Mouse (Mus musculus) midbrain, embryonic 13.5 days (tissue): Measurements from ENCODE around the gene Ppp1r37. TPM values are rescaled to one million over a fixed set of nuclear protein-coding genes. Genes with fewer than 3 reads are reported as not detected.

Source experiments
- ATAC-seq: fragments of 200-750 bp; cut with Nextera tagmentation; 2 replicates; pipeline ENCODE4 v1.8.0; 2017; ENCODE audit warnings: mild to moderate bottlenecking, moderate TSS enrichment, moderate library complexity
- H3K27ac ChIP-seq: fragments of 300-500 bp; sonication (generic); 2 replicates; pipeline ENCODE4 v1.5.1; 2015; ENCODE audit warnings: inconsistent platforms, mild to moderate bottlenecking, moderate library complexity
- H3K27me3 ChIP-seq: fragments of 300-500 bp; sonication (generic); 2 replicates; pipeline ENCODE4 v1.6.1; 2015; ENCODE audit warnings: mild to moderate bottlenecking, inconsistent platforms
- H3K36me3 ChIP-seq: fragments of 300-500 bp; sonication (generic); 2 replicates; pipeline ENCODE4 v1.6.1; 2015; ENCODE audit warnings: mild to moderate bottlenecking, inconsistent platforms
- H3K4me1 ChIP-seq: fragments of 300-500 bp; sonication (generic); replicated peaks from 2 replicates; pipeline ENCODE4 v1.6.1; 2015; ENCODE audit warnings: inconsistent platforms
- H3K4me2 ChIP-seq: fragments of 300-500 bp; sonication (generic); replicated peaks from 2 replicates; pipeline ENCODE4 v1.6.1; 2015; ENCODE audit warnings: moderate library complexity, mild to moderate bottlenecking, inconsistent platforms
- H3K4me3 ChIP-seq: fragments of 300-500 bp; sonication (generic); replicated peaks from 2 replicates; pipeline ENCODE4 v1.5.1; 2015; ENCODE audit warnings: mild to moderate bottlenecking, inconsistent platforms
- H3K9ac ChIP-seq: fragments of 300-500 bp; sonication (generic); replicated peaks from 2 replicates; pipeline ENCODE4 v1.6.1; 2015; ENCODE audit warnings: mild to moderate bottlenecking, inconsistent platforms
- H3K9me3 ChIP-seq: fragments of 300-500 bp; sonication (generic); 2 replicates; pipeline ENCODE4 v1.6.1; 2016; ENCODE audit warnings: mild to moderate bottlenecking, inconsistent platforms
- WGBS: fragments of 180-500 bp; shearing (Covaris S2); methylation state at CpG from one replicate; pipeline ENCODE4 v1.1.7; 2015; 5-methylcytosine and 5-hydroxymethylcytosine counted together
- polyA plus RNA-seq: library from polyadenylated mRNA; unstranded; fragments of >200 nt; fragmentation: Nextera tagmentation; extraction: Ambion mirVana; gene quantifications from 2 replicates; pipeline ENCODE4 v1.2.1, GENCODE M21; 2015

Gene Ppp1r37
- polyA plus RNA-seq, 1 experiment from 2014 or later, result 37.0 TPM

- H3K9ac ChIP-seq, result no peak overlapping the region
- H3K4me1 ChIP-seq, result peaks cover 27% of the 10 kb centered on the region
- peaks cover 38% of the 10 kb centered on the region for H3K36me3 ChIP-seq
- H3K9me3 ChIP-seq, result no peaks in the 10 kb centered on the region
- no peak overlapping the region for H3K4me3 ChIP-seq
- WGBS, result 89% methylated on average over 4 of the region's 4 CpGs
- no peaks in the 10 kb centered on the region for H3K27me3 ChIP-seq
- no peak overlapping the region for H3K27ac ChIP-seq
- no peak overlapping the region for H3K4me2 ChIP-seq
- ATAC-seq, result no peak
Measured at GRCm38 (mm10) chr7:19564455-19564854, 1.6 kb upstream of the Ppp1r37 start.

- whole genome bisulfite sequencing, result 85% methylated on average over 3 of the region's 3 CpGs
- Histone ChIP-seq H3K4me2 (peak overlapping the region; percentile 99), H3K27ac (no peak overlapping the region), H3K4me1 (peaks cover 33% of the 10 kb centered on the region), H3K36me3 (peaks cover 32% of the 10 kb centered on the region), H3K9me3 (no peaks in the 10 kb centered on the region), H3K27me3 (no peaks in the 10 kb centered on the region), H3K9ac (no peak overlapping the region; the same call in 1 of the 2 replicates), H3K4me3 (no peak overlapping the region)
- ATAC-seq, result no peak
Measured at GRCm38 (mm10) chr7:19563884-19564283, 1.0 kb upstream of the Ppp1r37 start.

- Histone ChIP-seq H3K36me3 (peaks cover 37% of the 10 kb centered on the region), H3K4me2 (peak overlapping the region; percentile 99), H3K9ac (peak overlapping the region; percentile 97), H3K4me1 (peaks cover 52% of the 10 kb centered on the region), H3K4me3 (peak overlapping the region; percentile 91), H3K9me3 (no peaks in the 10 kb centered on the region), H3K27me3 (no peaks in the 10 kb centered on the region), H3K27ac (peak overlapping the region; percentile 94)
- under 1% methylated on average over 102 of the region's 102 CpGs for WGBS
- ATAC-seq, result peak; percentile 81
Measured at GRCm38 (mm10) chr7:19561765-19562642, 872 bp downstream of the Ppp1r37 start.

GRCm38 (mm10) chr7:19561431-19561764, 1.5 kb downstream of the Ppp1r37 start:
- no peak for ATAC-seq
- Histone ChIP-seq H3K36me3 (peaks cover 33% of the 10 kb centered on the region), H3K27ac (peak overlapping the region; percentile 94), H3K9ac (peak overlapping the region; percentile 97), H3K4me2 (peak overlapping the region; percentile 99), H3K27me3 (no peaks in the 10 kb centered on the region), H3K9me3 (no peaks in the 10 kb centered on the region), H3K4me1 (peaks cover 56% of the 10 kb centered on the region), H3K4me3 (peak overlapping the region; percentile 91)
- 2% methylated on average over 11 of the region's 11 CpGs for WGBS

GRCm38 (mm10) chr7:19560491-19561260, 2.2 kb downstream of the Ppp1r37 start:
- ATAC-seq, result no peak
- H3K9ac ChIP-seq, result peak overlapping the region; percentile 97

DNA sequence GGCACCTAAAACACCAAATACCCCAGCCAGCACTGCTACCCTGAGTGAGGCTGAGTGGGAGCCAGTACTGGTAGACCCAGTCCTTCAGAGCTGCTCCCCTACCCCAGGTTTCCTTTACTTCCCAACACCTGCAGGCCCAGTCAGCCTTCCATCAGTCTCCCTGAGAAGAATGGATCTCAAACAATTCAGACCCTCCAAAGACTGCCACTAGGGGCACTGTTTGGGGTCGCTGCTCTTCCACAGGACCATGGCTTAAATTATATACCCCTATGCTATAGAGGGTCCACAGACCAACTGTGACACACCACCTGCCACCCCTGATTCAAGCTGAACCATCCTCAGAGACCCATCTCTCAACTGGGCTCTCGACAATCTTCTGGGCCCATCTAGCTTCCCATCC, 3.9 kb downstream of the Ppp1r37 start:
- peaks cover 57% of the 10 kb centered on the region for H3K4me1 ChIP-seq
- no peak for ATAC-seq
- no peak overlapping the region for H3K27ac ChIP-seq
- H3K9me3 ChIP-seq, result no peaks in the 10 kb centered on the region
- H3K9ac ChIP-seq, result peak overlapping the region; percentile 97
- peak overlapping the region; percentile 99 for H3K4me2 ChIP-seq
- peaks cover 28% of the 10 kb centered on the region for H3K36me3 ChIP-seq
- 0 out of 2 replicates have a peak overlapping the region, but pooled peaks have one; percentile 4 for H3K4me3 ChIP-seq
- H3K27me3 ChIP-seq, result no peaks in the 10 kb centered on the region
- 27% methylated on average over 2 of the region's 2 CpGs for WGBS

More at GRCm38 (mm10) chr7:19560491-19561260, 2.2 kb downstream of the Ppp1r37 start:
- Histone ChIP-seq H3K9me3 (no peaks in the 10 kb centered on the region), H3K36me3 (peaks cover 31% of the 10 kb centered on the region), H3K27ac (peak overlapping the region; percentile 94; the same call in 1 of the 2 replicates), H3K4me3 (peak overlapping the region; percentile 91), H3K4me2 (peak overlapping the region; percentile 99), H3K4me1 (peaks cover 57% of the 10 kb centered on the region), H3K27me3 (no peaks in the 10 kb centered on the region)
- 17% methylated on average over 11 of the region's 11 CpGs for WGBS

GRCm38 (mm10) chr7:19557982-19558900, 4.6 kb downstream of the Ppp1r37 start:
- Histone ChIP-seq H3K4me3 (0 out of 2 replicates have a peak overlapping the region, but pooled peaks have one; percentile 4), H3K36me3 (peaks cover 36% of the 10 kb centered on the region), H3K27me3 (no peaks in the 10 kb centered on the region), H3K4me2 (peak overlapping the region; percentile 99), H3K9ac (peak overlapping the region; percentile 97; the same call in 1 of the 2 replicates), H3K9me3 (no peaks in the 10 kb centered on the region), H3K27ac (no peak overlapping the region), H3K4me1 (peaks cover 52% of the 10 kb centered on the region)
- 97% methylated on average over 6 of the region's 6 CpGs for WGBS
- ATAC-seq, result no peak

- no peak for ATAC-seq
- H3K27me3 ChIP-seq, result no peaks in the 10 kb centered on the region
- peaks cover 48% of the 10 kb centered on the region for H3K4me1 ChIP-seq
- peaks cover 45% of the 10 kb centered on the region for H3K36me3 ChIP-seq
- no peak overlapping the region for H3K4me3 ChIP-seq
- 97% methylated on average over 2 of the region's 2 CpGs for WGBS
- no peaks in the 10 kb centered on the region for H3K9me3 ChIP-seq
- H3K27ac ChIP-seq, result no peak overlapping the region
- no peak overlapping the region for H3K4me2 ChIP-seq
- 0 out of 2 replicates have a peak overlapping the region, but pooled peaks have one; percentile 28 for H3K9ac ChIP-seq
Measured at GRCm38 (mm10) chr7:19557086-19557485, 5.8 kb downstream of the Ppp1r37 start.

- H3K27ac ChIP-seq, result no peak overlapping the region
- no peaks in the 10 kb centered on the region for H3K9me3 ChIP-seq
- H3K4me2 ChIP-seq, result no peak overlapping the region
- H3K27me3 ChIP-seq, result no peaks in the 10 kb centered on the region
- H3K9ac ChIP-seq, result no peak overlapping the region
- ATAC-seq, result no peak
- H3K36me3 ChIP-seq, result peaks cover 45% of the 10 kb centered on the region
- 75% methylated on average over 1 of the region's 1 CpGs for WGBS
- no peak overlapping the region for H3K4me3 ChIP-seq
- H3K4me1 ChIP-seq, result peaks cover 27% of the 10 kb centered on the region
Measured at GRCm38 (mm10) chr7:19554168-19554567, 8.7 kb downstream of the Ppp1r37 start.

GRCm38 (mm10) chr7:19552443-19552842, 10.4 kb downstream of the Ppp1r37 start:
- H3K4me3 ChIP-seq, result no peak overlapping the region
- no peak for ATAC-seq
- H3K9me3 ChIP-seq, result no peaks in the 10 kb centered on the region
- no peak overlapping the region for H3K9ac ChIP-seq
- WGBS, result 77% methylated on average over 2 of the region's 2 CpGs
- no peak overlapping the region for H3K27ac ChIP-seq
- no peak overlapping the region for H3K4me2 ChIP-seq
- H3K36me3 ChIP-seq, result peaks cover 37% of the 10 kb centered on the region
- no peaks in the 10 kb centered on the region for H3K27me3 ChIP-seq
- H3K4me1 ChIP-seq, result peaks cover 17% of the 10 kb centered on the region

GRCm38 (mm10) chr7:19551634-19552033, 11.2 kb downstream of the Ppp1r37 start:
- H3K4me1 ChIP-seq, result peaks cover 11% of the 10 kb centered on the region; the same call in 1 of the 2 replicates
- no peaks in the 10 kb centered on the region for H3K9me3 ChIP-seq
- H3K27ac ChIP-seq, result no peak overlapping the region
- no peaks in the 10 kb centered on the region for H3K27me3 ChIP-seq
- no peak overlapping the region for H3K4me3 ChIP-seq
- no peak overlapping the region for H3K9ac ChIP-seq
- peaks cover 33% of the 10 kb centered on the region for H3K36me3 ChIP-seq
- 91% methylated on average over 5 of the region's 5 CpGs for WGBS
- ATAC-seq, result no peak
- no peak overlapping the region for H3K4me2 ChIP-seq
